Mouse (Mus musculus): Measurements from ENCODE around the gene Ralgps2.

- TF ChIP-seq CTCF (conservative IDR thresholded peaks at IDR 0.05; ENCODE audit: low read length): no peak
- TF ChIP-seq NANOG (IDR thresholded peaks at IDR 0.05; ENCODE audit: borderline replicate concordance, low read length): no peak
These were observed 178.0 kb downstream of the Ralgps2 start for GRCm38 (mm10) chr1:156761430-156761801.
